Mouse (Mus musculus) lung, adult 10 weeks (tissue): ENCODE data around the gene 1110032A03Rik. TPM values are rescaled to one million over a fixed set of nuclear protein-coding genes. Genes with fewer than 3 reads are reported as not detected.

Source experiments
- polyA plus RNA-seq: library from polyadenylated mRNA; stranded (reverse); fragments of 350-450 nt; fragmentation: Illumina TruSeq; extraction: RNeasy Lipid Tissue Mini Kit (QIAGEN cat#74804); gene quantifications from one replicate; pipeline ENCODE4 v1.2.3, GENCODE M21; 2014; ENCODE audit warnings: low read depth, low replicate concordance; ENCODE audit not compliant: insufficient read depth

Gene 1110032A03Rik
- 58.9 TPM for polyA plus RNA-seq

DNA sequence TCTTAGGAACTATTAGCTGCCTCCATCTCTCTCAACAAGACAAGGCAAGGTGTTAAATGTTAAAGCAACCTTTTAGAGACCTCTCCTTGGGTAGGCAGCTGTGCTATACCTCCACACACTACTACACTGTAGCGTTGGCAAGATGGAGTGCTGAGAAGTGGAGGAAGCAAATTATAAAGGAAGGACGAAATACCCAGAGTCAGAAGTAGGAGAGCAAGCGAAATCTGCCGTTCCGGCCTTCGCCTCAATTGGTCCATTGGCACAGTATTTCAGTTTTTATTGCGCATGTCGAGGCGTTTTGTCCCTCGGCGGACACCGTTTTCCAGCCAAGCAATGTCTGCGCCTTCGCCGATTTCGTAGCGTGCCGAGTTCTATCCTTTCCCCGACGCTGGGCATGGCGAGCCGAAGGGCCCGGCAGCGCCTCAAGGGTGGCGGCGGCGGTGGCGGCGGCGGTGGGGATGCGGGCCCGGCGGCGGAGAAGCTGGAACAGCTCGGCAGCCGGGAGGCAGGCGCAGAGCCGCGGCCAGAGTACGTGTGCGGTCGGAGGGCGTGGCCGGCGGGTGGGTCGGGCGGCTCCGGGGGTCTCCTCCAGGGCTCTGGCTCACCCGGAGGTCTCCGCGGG, at the start of gene 1110032A03Rik, which contains the start of gene Alg9:
1110032A03Rik (minus strand) TSS at position 530 of the 622 bp plus-strand sequence.
Alg9 (plus strand) TSS at position 29 of the 622 bp plus-strand sequence.

DNA sequence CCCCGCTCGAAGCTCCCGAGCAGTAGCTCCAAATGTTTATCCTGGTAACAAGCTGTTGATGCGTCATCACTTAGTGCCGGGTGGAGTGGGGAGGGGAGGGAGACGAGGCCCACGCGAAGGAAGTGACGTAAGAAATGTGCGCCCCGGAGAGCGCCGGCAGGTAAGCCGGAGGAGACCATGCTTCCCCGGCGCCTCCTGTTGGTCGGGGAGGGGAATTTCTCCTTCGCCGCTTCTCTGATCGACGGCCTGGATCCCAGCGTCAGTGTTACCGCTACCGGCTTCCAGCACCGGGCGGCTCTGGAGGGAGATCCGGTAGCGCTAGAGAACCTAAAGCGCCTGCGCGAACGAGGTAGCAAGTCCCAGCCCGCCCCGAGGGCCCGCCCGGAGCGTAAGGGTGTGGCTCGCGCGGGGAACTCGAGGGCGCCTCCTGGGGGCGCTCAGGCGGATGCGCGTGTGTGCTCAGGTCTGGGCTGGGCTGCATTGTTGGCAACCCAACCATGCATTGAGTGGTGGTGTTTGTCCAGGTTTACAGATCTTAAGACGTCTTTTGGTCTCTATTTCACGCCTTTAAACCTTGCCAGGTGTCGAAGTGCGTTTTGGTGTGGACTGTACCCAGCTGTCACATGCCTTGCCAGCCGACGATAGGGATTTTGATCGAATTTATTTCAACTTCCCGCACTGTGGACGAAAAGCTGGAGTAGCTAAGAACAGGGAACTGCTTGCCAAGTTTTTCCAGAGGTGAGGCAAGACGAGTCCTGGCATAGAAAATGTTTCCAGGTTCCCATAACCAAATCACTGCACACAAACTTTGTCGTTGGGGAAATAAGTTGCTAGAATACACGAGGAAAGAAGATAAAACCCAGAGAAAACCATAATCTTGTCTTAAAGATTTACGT, 7.0 kb downstream of the 1110032A03Rik start, which contains the start of gene Fdxacb1:
Fdxacb1 (plus strand) TSS at position 130 of the 896 bp plus-strand sequence.

DNA sequence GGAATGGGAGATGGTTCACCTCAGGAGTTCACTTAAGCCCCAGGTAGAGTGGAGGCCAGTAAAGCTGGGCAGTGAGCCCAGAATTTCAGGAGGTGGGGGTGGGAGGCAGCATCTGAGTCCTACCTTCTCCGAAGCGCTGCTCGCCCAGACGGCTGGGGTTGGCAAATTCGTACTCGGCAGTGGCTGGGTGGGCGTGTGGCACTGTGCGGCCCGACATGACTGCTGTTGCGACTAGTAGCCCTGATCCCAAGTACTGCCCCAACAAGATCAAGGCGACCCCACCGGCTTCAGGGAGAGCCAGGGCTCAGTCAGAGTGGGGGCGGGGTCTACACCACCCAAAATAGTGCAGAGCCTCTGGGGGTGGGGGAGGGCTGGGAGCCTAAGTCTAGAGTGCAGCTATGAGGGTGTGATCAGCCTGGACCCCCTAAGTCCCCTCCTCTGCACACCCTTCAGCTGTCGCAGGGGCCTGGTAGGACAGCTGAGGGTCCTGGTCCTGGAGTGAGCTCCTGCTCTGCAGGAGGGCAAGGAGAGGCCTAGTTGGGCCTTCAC, 23.2 kb downstream of the 1110032A03Rik start, which contains the start of gene Hspb2:
Hspb2 (minus strand) TSS at position 301 of the 549 bp plus-strand sequence.

DNA sequence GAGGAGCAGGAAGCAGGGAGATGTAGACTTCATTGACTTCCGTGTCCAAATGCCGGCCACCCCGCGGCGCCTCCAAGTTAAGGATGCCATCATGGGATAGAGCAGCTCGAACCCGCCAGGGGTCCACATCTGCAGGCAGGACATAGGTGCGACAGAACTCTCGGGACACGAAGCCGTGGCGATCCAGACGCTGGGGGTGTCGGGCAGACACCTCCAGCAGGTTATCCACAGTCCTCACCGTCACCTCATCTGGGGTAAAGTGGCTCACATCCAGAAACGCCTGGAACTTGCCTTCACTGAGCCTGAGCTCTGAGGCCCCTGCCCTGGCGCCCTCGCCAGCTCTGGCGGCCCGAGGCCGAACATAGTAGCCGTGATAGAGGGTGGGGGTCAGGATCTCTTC, 24.0 kb downstream of the 1110032A03Rik start, which contains the start of gene Cryab:
Cryab (plus strand) TSS at position 3 of the 400 bp plus-strand sequence.

DNA sequence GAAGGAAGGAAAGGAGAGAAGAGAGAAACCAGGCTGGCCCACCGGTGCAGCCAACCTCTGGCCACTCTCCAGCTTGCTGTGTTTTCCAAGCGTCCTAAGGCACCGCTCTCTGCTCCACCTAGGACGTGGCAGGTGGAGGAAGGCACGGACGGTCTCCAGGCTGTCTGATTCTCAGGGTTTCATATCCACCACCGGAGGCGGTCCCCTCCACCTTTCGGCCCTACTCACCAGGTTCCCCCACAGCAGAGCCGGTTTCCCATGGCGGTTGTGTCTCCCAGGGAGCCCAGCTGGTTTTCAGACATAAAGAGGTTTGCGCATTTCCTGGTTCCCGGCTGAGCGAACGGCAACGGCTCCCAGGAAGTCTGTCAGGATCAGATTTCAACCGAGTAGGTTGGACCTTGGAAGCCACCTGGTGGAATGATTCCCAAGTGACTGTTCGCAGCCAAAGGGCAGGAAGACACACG, 29.1 kb downstream of the 1110032A03Rik start, which contains the start of gene 2310030G06Rik:
2310030G06Rik (minus strand) TSS at position 323 of the 464 bp plus-strand sequence.

DNA sequence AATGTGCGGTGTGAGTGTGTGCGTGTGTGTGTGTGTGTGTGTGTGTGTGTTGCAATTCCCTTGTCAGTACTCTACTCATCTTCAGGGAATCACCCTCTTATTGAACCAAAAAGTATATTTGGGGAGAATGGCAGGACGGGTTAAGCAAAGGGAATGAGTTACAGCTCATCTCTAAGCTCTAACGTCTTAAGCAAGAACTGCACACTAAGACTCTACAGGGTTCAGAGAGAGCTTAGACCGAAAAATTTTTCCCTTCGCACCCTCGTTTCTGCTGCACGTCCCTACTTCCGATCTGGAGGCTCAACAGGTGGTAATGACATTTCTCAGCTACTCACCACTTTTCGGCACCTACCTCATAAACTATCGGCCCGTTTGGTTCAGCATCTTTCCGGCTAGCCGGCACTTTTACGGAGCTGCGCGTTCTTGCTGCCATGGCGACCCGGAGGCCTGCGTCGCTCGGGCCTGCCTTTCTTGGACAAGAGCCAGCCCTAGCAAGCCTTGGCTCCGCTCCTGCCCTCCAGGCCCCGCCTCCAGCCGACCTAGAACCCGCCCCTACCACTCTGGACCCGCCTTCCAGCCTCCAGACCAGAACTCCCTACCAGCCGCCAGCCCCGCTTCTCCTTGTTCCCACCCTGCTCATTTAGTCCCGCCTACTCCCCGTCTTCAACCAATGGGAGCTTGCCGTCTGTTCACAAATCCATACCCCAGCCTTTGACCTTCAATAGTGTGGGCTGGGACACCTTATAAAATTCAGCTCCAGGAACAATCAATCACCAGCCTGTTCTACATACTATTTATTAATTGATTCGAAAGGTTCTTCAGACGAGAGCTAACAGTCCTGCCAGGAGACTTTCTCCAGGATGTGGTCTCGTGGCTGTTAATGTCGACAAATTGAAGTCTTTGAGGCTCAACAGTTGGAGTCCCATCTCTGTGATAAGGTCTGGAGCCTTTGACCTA, 36.1 kb downstream of the 1110032A03Rik start, which contains the start of gene Dixdc1:
Dixdc1 (minus strand) TSS at position 604 of the 957 bp plus-strand sequence.

Other genes starting within 250 kb of the 1110032A03Rik start
- gene Pts, start 246.8 kb downstream of the 1110032A03Rik start, polyA plus RNA-seq: 72.1 TPM
- gene Il18, start 220.7 kb downstream of the 1110032A03Rik start, polyA plus RNA-seq: 31.8 TPM
- 1.4 TPM for gene Bco2, start 220.3 kb downstream of the 1110032A03Rik start, polyA plus RNA-seq
- not detected for gene Tex12, start 214.2 kb downstream of the 1110032A03Rik start, polyA plus RNA-seq
- 151 TPM for gene Sdhd, start 171.7 kb downstream of the 1110032A03Rik start, polyA plus RNA-seq
- 173 TPM for gene Timm8b, start 171.6 kb downstream of the 1110032A03Rik start, polyA plus RNA-seq
- gene Pih1d2, start 158.2 kb downstream of the 1110032A03Rik start, polyA plus RNA-seq: 9.5 TPM
- 10.5 TPM for gene Nkapd1, start 158.1 kb downstream of the 1110032A03Rik start, polyA plus RNA-seq
- gene Dlat, start 115.7 kb downstream of the 1110032A03Rik start, polyA plus RNA-seq: 26.0 TPM
- gene Dixdc1, start 36.0 kb downstream of the 1110032A03Rik start, polyA plus RNA-seq: 5.6 TPM
- 21.1 TPM for gene 2310030G06Rik, start 29.0 kb downstream of the 1110032A03Rik start, polyA plus RNA-seq
- gene Cryab, start 24.2 kb downstream of the 1110032A03Rik start, polyA plus RNA-seq: 400 TPM
- gene Hspb2, start 23.2 kb downstream of the 1110032A03Rik start, polyA plus RNA-seq: 34.3 TPM
- 6.0 TPM for gene Fdxacb1, start 7.3 kb downstream of the 1110032A03Rik start, polyA plus RNA-seq
- gene Alg9, start 501 bp downstream of the 1110032A03Rik start, polyA plus RNA-seq: 14.9 TPM
- gene Ppp2r1b, start 69.8 kb upstream of the 1110032A03Rik start, polyA plus RNA-seq: 13.1 TPM
- gene Sik2, start 233.6 kb upstream of the 1110032A03Rik start, polyA plus RNA-seq: 4.0 TPM